Mouse (Mus musculus) brain, adult 10 weeks (tissue): Measurements from ENCODE around the gene Cpne1. TPM values are rescaled to one million over a fixed set of nuclear protein-coding genes. Genes with fewer than 3 reads are reported as not detected.

Experiments used
- polyA plus RNA-seq: library from polyadenylated mRNA; stranded (reverse); fragments of 350-450 nt; fragmentation: Illumina TruSeq; extraction: RNeasy Lipid Tissue Mini Kit (QIAGEN cat#74804); gene quantifications from one replicate; pipeline ENCODE4 v1.2.3, GENCODE M21; 2015; ENCODE audit warnings: low read depth, low replicate concordance

Gene Cpne1
- polyA plus RNA-seq: 29.0 TPM

DNA sequence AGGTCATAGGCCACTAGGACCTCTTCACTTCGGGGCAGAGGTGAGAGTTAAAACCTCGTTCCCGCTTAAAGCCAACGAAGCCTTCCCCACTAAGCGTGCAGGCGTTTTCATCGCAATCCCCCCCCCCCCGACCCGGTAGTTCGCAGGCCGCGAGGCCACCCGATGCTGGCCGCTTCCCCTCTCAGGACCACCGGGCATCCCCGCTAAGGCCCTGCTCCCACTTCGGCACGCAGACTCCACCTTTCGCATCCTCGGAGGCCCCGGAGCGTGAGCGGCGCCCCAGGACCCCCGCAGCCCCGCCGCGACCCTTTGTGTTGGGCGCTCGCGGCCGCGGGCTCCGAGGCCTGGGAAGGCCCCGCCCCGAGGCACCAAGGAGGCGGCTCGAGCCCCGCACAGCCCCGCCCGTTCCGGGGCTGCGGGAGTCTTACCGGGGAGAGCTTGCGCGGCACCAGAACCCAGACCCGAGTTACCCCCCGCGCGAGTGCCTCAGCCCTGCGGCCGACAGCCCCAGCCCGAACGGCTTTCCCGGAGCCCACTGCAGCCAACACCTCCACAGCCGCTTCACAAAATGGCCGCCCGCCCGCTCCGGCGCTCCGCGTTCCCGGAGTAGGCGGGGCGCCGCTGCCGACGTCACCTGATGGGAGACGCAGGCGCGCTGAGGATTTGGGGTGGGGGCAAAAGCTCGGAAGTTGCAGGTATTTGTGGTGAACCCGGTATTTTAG is at the start of gene Cpne1, which contains the start of gene Rbm12:
Gene Cpne1 (minus strand): TSS at position 608 of the 722 bp plus-strand sequence.
Gene Rbm12 (minus strand): TSS at position 621 of the 722 bp plus-strand sequence.

DNA sequence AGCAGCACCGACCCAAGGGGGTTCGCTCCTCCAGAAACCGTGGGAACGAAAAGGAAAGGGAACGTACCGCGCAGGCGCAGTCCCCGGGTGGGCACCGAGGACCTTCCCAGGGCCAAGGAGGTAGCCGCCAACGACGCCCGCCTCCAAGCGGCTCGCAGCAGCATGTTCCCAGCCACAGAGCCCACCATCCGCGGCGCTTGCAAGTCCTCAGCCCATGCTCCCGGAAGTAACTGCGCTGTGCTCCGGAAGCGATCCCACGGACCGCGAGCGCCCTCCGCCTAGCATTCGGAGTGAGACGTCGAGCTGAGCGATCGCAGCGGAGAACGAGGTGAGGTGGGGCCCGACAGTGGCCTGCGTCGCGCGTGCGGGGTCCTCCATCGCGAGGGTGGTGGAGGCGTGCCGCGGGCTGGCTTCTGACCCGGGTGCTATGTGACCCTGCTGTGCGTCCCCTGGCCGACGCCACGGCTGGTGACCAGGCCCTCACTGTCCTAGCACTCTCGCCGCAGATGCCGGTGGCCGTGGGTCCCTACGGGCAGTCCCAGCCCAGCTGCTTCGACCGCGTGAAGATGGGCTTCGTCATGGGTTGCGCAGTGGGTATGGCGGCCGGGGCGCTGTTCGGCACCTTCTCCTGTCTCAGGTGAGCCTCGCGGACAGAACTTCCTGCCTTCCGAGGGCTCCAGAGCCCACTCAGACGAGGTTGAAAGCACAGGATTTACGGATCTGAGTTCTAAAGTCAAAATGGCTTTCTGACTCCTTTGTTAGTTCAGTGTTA is 32.4 kb upstream of the Cpne1 start, which contains the start of the genes Romo1 and Nfs1:
Gene Romo1 (plus strand): TSS at position 87 of the 772 bp plus-strand sequence.
Gene Nfs1 (minus strand): TSS at position 234 of the 772 bp plus-strand sequence.

DNA sequence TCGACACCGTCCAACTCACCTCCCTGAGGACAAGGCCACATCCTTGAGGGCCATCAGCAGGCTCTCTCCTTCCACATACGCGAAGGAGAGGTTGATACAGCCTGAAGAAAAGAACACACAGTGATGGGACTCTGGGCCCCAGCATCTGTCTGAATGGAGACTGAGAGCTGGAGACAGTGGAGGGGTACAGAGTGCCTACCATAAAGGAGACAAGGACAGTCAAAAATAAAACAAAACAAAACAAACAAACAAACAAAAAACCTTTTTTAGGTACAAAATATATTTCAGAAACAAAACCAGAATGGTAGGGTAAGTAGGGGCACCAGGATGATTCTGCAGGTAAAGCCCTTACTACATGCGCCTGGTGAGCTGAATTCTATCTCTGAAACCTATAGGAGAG is 15.2 kb upstream of the Cpne1 start, which contains the start of gene Gm28036:
Gene Gm28036 (minus strand): TSS at position 101 of the 400 bp plus-strand sequence.

DNA sequence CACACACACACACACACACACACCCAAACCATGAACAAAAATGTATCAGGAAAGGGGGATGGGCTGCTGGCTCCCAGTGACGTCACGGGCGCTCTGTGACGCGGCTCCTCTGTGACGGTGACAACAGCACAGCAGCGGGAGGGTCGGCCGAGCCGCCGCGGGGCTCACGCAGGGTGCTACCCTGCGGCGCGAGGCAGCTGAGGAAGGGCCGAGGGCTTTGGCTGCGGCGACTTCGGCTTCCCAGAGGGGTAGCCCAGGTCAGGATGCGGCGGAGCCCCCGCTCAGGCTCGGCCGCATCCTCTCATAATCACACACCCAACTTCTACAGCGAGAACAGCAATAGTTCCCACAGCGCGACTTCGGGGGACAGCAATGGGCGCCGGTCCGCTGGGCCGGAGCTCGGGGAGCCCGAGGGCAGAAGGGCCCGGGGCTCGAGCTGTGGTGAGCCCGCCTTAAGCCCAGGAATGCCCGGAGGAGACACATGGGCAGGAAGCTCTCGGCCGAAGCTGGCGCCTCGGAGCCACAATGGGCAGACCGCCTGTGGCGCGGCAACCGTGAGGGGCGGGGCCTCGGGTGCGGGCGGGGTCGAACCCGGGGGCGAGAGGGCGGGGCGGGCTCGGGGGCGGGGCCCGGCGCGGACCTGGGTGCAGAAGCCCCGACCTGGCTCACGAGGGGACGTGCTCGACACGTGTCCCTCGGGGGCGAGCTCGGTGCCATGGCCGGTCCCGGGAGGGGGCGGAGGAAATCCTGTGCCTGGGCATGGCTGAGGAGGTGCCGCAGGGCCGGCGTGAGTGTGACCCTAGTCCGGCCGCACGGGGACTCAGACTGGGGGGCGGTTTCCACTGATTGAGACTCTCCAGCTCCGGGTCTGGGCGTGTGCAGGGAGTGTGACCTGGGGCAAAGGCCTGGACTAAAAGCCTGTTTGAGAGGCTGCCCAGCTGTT is 46.4 kb downstream of the Cpne1 start, which contains the start of gene Spag4:
Gene Spag4 (plus strand): TSS at position 77 of the 943 bp plus-strand sequence.

DNA sequence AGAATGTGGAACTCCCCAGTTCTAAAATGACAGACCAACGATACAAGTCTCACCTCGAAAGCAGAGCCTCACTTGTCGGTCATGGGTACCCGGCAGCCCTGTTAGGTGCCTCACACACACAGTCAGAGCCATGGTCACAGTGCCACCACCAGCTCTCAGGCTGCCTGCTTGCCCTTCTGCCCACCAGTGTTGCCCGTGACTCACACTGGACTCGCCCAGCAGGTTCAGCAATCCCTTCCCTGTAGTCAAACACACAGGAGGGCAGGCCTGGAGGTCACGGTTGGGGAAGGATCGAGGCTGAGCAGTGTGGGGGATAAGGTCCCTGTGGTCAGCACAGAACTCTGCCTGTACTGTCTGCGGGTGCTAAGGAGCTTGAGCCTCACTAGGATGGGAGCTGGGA is 58.9 kb downstream of the Cpne1 start, which contains the start of gene Fer1l4:
Gene Fer1l4 (minus strand): TSS at position 132 of the 400 bp plus-strand sequence.

Other genes starting within 250 kb of the Cpne1 start
- gene Uqcc1, start 181.7 kb downstream of the Cpne1 start, polyA plus RNA-seq: 119 TPM
- gene Gm15557, start 171.2 kb downstream of the Cpne1 start, polyA plus RNA-seq: not detected
- gene Gdf5, start 166.6 kb downstream of the Cpne1 start, polyA plus RNA-seq: 0.31 TPM
- gene Cep250, start 155.5 kb downstream of the Cpne1 start, polyA plus RNA-seq: 11.4 TPM
- 2.2 TPM for gene 6430550D23Rik, start 104.0 kb downstream of the Cpne1 start, polyA plus RNA-seq
- 256 TPM for gene Ergic3, start 103.9 kb downstream of the Cpne1 start, polyA plus RNA-seq
- gene Fer1l4, start 59.0 kb downstream of the Cpne1 start, polyA plus RNA-seq: not detected
- gene Spag4, start 46.8 kb downstream of the Cpne1 start, polyA plus RNA-seq: 4.4 TPM
- 11.2 TPM for gene Rbm12, start within 50 bp of the Cpne1 start, polyA plus RNA-seq
- 13.9 TPM for gene Gm28036, start 15.1 kb upstream of the Cpne1 start, polyA plus RNA-seq
- gene Romo1, start 32.1 kb upstream of the Cpne1 start, polyA plus RNA-seq: 157 TPM
- 49.6 TPM for gene Nfs1, start 32.2 kb upstream of the Cpne1 start, polyA plus RNA-seq
- 187 TPM for gene Rbm39, start 68.3 kb upstream of the Cpne1 start, polyA plus RNA-seq
- gene Phf20, start 84.5 kb upstream of the Cpne1 start, polyA plus RNA-seq: 35.2 TPM
- gene Cnbd2, start 200.3 kb upstream of the Cpne1 start, polyA plus RNA-seq: 8.5 TPM
- 17.7 TPM for gene Scand1, start 200.7 kb upstream of the Cpne1 start, polyA plus RNA-seq